Mouse (Mus musculus): ENCODE results near the gene Gm2244. TPM values are rescaled to one million over a fixed set of nuclear protein-coding genes. Genes with fewer than 3 reads are reported as not detected.

Gm2244 gene
- total RNA-seq (2023), result not detected

DNA sequence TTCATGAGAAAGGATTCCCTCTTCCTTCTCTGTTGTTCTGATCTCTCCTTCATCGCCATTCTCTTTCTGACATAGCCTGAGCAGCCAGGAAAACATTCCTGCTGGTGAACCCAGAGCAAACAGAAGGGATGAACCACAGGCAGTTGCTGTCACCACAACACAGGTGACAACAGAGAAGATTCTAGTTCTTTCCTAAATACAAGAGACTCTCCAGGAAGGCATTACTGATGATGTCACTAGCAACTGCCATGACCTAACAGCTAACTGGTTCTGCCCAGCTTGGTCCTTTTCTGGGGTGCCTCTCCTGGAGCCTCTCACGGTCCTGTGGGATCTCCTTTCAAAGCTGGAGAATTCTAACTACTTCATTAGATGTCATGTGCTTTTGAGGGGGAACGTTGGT lies at the start of gene Gm2244:
Gm2244 (minus strand) TSS at position 101 of the 400 bp plus-strand sequence.

GRCm38 (mm10) chr14:19584804-19585667 lies 35.3 kb upstream of the Gm2244 start, which contains the start of gene Gm2237:
TSS of gene Gm2237 (minus strand) at chr14:19585135.

Other genes starting within 250 kb of the Gm2244 start
- gene Gm21738, start 131.0 kb downstream of the Gm2244 start, total RNA-seq (2023), result 1 to 10 TPM in 1 of 2 experiments, under 1 TPM in 1; 0.92 to 1.5 TPM
- not detected for gene Gm2237, start 35.2 kb upstream of the Gm2244 start, total RNA-seq (2023)
- not detected for gene Gm5458, start 52.6 kb upstream of the Gm2244 start, total RNA-seq (2023)
- gene Nid2, start 201.3 kb upstream of the Gm2244 start, total RNA-seq (2023), result 1 to 10 TPM; 7.7 to 9.8 TPM